Mouse (Mus musculus): Measurements from ENCODE around the gene AU015836. TPM values are rescaled to one million over a fixed set of nuclear protein-coding genes. Genes with fewer than 3 reads are reported as not detected.

AU015836 gene
- total RNA-seq (2023; ENCODE audit: inconsistent age) = not detected in 4 replicates

DNA sequence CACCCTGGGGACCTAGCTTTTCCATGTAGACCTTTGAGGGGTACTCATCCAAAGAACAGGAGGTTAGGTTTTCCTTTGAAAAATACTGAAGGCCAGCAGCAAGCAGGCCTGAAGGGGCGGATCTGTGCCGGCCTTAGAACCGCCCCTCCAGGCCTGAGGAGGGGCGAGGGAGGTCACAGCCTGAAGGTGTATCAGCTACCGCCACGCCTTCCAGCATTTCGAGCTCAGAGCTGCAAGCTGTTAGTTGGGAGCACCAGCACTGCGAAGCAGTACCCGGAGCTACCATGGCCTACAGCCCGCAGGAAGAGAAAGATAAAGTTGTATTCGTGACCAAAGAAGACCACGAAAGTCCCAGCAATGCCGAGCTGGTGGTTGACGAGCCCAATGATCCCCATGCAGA is at the start of gene AU015836:
Gene AU015836, plus strand, starts transcription at position 216 of the 400 bp plus-strand sequence.

Other genes starting within 250 kb of the AU015836 start
- 12.7 to 16.9 TPM (median 14.4 TPM) in 4 replicates for gene Pdk3, start 136.5 kb upstream of the AU015836 start, total RNA-seq (2023; ENCODE audit: inconsistent age)
- 47.9 to 55.9 TPM (median 48.6 TPM) in 4 replicates for gene Zfx, start 155.0 kb downstream of the AU015836 start, total RNA-seq (2023; ENCODE audit: inconsistent age)
- 120 to 140 TPM (median 133 TPM) in 4 replicates for gene Eif2s3x, start 244.2 kb downstream of the AU015836 start, total RNA-seq (2023; ENCODE audit: inconsistent age)

Measured in B cell, adult (primary cell).